Comparison of ENCODE assay signal across 19 mouse cellular contexts in the genomic region with DNA sequence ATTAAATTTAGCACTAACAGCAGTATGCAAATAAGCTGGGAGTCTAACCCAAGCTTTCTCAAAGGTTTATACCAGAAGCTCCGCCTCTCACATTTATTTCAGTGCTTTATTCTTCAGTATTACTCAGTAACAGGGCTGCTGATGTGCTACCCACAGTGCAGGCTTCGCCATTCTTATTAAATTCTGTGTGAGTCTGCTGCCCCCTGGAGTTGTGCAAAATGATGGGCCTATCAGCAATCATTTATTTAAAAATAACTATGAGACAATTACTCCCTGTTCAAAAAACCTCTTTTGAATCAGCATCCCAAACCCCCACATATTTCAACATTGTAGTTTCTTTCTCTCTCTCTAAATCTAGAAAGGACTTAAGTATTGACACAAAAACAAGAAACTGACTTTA. TPM values are rescaled to one million over a fixed set of nuclear protein-coding genes. Genes with fewer than 3 reads are reported as not detected.
"Had no signal": no experiment of that assay in that cellular context is flagged by ENCODE, and none has a peak within 500 bp of the region (broad histone marks: within the 10 kb centered on the region; RNA-seq: fewer than 3 reads in every experiment).

No protein-coding gene starts in this region.

- H3K9ac ChIP-seq: limb, embryonic 15.5 days; liver, embryonic 12.5 days; lung, embryonic 14.5 days; neural tube, embryonic 15.5 days had no signal

- H3K27me3 ChIP-seq: neural tube, embryonic 15.5 days had no signal

- ATAC-seq: liver, embryonic 12.5 days had no signal

- H3K4me3 ChIP-seq: limb, embryonic 15.5 days; liver, embryonic 12.5 days; midbrain, embryonic 10.5 days; myocyte; neural tube, embryonic 15.5 days had no signal

- H3K4me2 ChIP-seq: limb, embryonic 15.5 days; liver, embryonic 12.5 days; lung, embryonic 14.5 days; neural tube, embryonic 15.5 days had no signal

- DNase-seq: kidney, adult 11 months; kidney, adult 9 months; kidney, postnatal 36 days; layer of hippocampus, postnatal 36 days; lung, embryonic 14.5 days; lung, postnatal 10 days; lung, postnatal 4 days; right cerebral cortex, adult 18-20 months; right cerebral cortex, postnatal 25 days; thymus, postnatal 36 days had no signal

- H3K36me3 ChIP-seq: limb, embryonic 15.5 days; liver, embryonic 12.5 days; midbrain, embryonic 10.5 days; neural tube, embryonic 15.5 days had no signal

- H3K9me3 ChIP-seq: limb, embryonic 15.5 days; liver, embryonic 12.5 days; midbrain, embryonic 10.5 days; neural tube, embryonic 15.5 days had no signal

- H3K27ac ChIP-seq: kidney, postnatal 0 days; limb, embryonic 15.5 days; liver, embryonic 12.5 days; midbrain, embryonic 10.5 days; neural tube, embryonic 15.5 days had no signal

RNA-seq across cellular contexts. Expression of gene Erbb4, which starts 6.2 kb away (rescaled TPM):
- total RNA-seq: megakaryocyte, adult 5-6 weeks had no signal
- polyA plus RNA-seq: liver, embryonic 16.5 days; myocyte; small intestine, adult 2 months had no signal
